Mouse (Mus musculus) heart, embryonic 14.5 days (tissue): ENCODE results near the gene Cck. TPM values are rescaled to one million over a fixed set of nuclear protein-coding genes. Genes with fewer than 3 reads are reported as not detected.

Experiments
- ATAC-seq: fragments of 200-750 bp; cut with Nextera tagmentation; 2 replicates; pipeline ENCODE4 v1.8.0; 2017; ENCODE audit warnings: low read depth, moderate TSS enrichment; ENCODE audit not compliant: insufficient number of reproducible peaks, insufficient read depth, low FRiP score
- H3K27ac ChIP-seq, 2 experiments: fragments of 200-500 bp in 1 of 2; fragments of 300-500 bp in 1 of 2; sonication (generic) in 1 of 2; replicated peaks in 1 of 2; 2 replicates each; pipeline ENCODE4 v1.5.1; 2012 to 2014; ENCODE audit warnings: low read depth in 2 of 2, low read length in 2 of 2, control low read depth in 1 of 2, mild to moderate bottlenecking in 1 of 2, mixed read lengths in 1 of 2; ENCODE audit not compliant: control insufficient read depth in 1 of 2, insufficient read depth in 1 of 2
- H3K27me3 ChIP-seq: fragments of 300-500 bp; sonication (generic); 2 replicates; pipeline ENCODE4 v1.6.1; 2014; ENCODE audit warnings: mild to moderate bottlenecking, low read length, control low read depth; ENCODE audit not compliant: control insufficient read depth, insufficient read depth
- H3K36me3 ChIP-seq: fragments of 300-500 bp; sonication (generic); 2 replicates; pipeline ENCODE4 v1.6.1; 2014; ENCODE audit warnings: mild to moderate bottlenecking, control low read depth, low read length, mixed read lengths; ENCODE audit not compliant: control insufficient read depth, insufficient read depth
- H3K4me1 ChIP-seq, 2 experiments: fragments of 200-500 bp in 1 of 2; fragments of 300-500 bp in 1 of 2; sonication (generic) in 1 of 2; 2 replicates each; pipeline ENCODE4 v1.6.1; 2012 to 2014; ENCODE audit warnings: low read length in 2 of 2, control low read depth in 1 of 2, mixed read lengths in 1 of 2; ENCODE audit not compliant: control insufficient read depth in 2 of 2, insufficient read depth in 2 of 2
- H3K4me2 ChIP-seq: fragments of 300-500 bp; sonication (generic); 2 replicates; pipeline ENCODE4 v1.6.1; 2014; ENCODE audit warnings: mild to moderate bottlenecking, low read length
- H3K4me3 ChIP-seq, 2 experiments: fragments of 200-500 bp in 1 of 2; fragments of 300-500 bp in 1 of 2; sonication (generic) in 1 of 2; 2 replicates each; pipeline ENCODE4 v1.5.1; 2012 to 2014; ENCODE audit warnings: low read length in 2 of 2, mild to moderate bottlenecking in 2 of 2, control low read depth in 1 of 2, low read depth in 1 of 2, moderate library complexity in 1 of 2; ENCODE audit not compliant: control insufficient read depth in 1 of 2, insufficient read depth in 1 of 2
- H3K9ac ChIP-seq: fragments of 300-500 bp; sonication (generic); 2 replicates; pipeline ENCODE4 v1.6.1; 2014; ENCODE audit warnings: mild to moderate bottlenecking, low read length
- H3K9me3 ChIP-seq: fragments of 300-500 bp; sonication (generic); 2 replicates; pipeline ENCODE4 v1.6.1; 2016; ENCODE audit warnings: low read length, control low read depth; ENCODE audit not compliant: control insufficient read depth
- WGBS: fragments of 180-500 bp; shearing (Covaris S2); extraction: QIAGEN DNeasy Blood & Tissue Kit; methylation state at CpG from one replicate; pipeline ENCODE4 v1.1.7; 2014; 5-methylcytosine and 5-hydroxymethylcytosine counted together
- polyA plus RNA-seq: library from polyadenylated mRNA; unstranded; fragments of >200 nt; fragmentation: Nextera tagmentation; extraction: Ambion mirVana; gene quantifications from 2 replicates; pipeline ENCODE4 v1.2.1, GENCODE M21; 2014

Gene Cck
- polyA plus RNA-seq, 1 experiment from 2014 or later, result 0.72 TPM

DNA sequence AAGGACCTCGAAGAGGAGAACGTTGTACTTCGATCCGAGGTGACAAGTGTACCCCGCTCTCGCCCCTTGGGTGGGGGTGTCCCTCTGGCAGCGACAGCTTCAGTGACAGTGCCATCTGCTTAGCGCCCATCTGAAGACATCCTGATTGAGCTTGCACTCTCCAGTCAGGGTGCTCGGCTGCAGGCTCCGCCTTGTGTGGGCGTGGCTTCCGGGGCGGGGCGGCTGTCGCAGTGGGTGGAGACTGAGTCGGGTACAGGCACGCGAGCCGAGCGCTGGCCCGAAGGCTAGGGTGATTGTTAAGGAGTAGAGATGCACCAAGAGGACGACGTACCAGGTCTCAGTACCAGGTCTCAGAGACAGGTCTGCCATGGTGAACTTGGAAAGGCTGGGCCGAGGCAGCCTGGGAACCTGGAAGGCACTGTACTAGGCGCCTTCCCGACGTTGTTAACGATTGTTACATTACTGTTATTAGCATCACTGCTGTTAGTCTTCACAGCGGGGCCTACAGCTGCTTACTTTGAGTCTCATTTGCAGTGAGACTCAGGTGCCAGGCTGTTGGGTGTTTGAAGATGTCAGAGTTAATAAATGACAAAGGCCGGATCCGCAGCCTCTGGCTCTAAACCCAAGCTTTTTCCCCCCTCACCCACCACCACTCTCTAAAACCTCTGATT lies 51.7 kb downstream of the Cck start:
- no peak for ATAC-seq
- H3K4me3 ChIP-seq, result no peak overlapping the region

DNA sequence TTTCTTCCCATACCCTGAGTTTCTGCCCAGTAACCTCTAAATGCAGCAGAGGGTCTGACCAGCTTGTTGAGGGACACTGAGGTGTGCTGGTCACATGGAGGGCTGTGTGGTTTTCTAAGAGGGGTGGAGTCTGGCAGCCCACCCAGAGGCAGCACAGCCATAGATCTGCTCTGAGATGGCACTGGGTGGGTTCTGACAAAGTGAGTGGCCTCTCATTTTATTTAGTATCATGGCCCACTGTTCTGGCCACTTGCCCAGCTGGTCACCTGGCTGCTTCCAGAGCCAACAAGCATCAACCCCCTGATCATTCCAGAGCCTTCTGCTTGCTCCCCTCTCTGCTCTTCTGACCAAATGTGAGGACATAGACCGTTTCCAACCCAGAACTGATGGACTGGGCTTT lies 53.3 kb downstream of the Cck start:
- Histone ChIP-seq H3K9ac (no peak overlapping the region), H3K9me3 (no peaks in the 10 kb centered on the region), H3K27ac (no peak overlapping the region), H3K4me3 (no peak overlapping the region), H3K4me2 (no peak overlapping the region), H3K4me1 (peaks cover 0 to 6% of the 10 kb centered on the region in 2 experiments; a peak in 2 of 4 replicates), H3K36me3 (peaks cover 61% of the 10 kb centered on the region), H3K27me3 (no peaks in the 10 kb centered on the region)
- WGBS, result 80% methylated on average over 1 of the region's 1 CpGs
- ATAC-seq, result no peak

More for the DNA sequence above, 51.7 kb downstream of the Cck start:
- 0 out of 4 replicates have a peak, but pooled peaks cover 0 to 4% of the 10 kb centered on the region in 2 experiments for H3K4me1 ChIP-seq
- H3K27me3 ChIP-seq, result no peaks in the 10 kb centered on the region
- no peaks in the 10 kb centered on the region for H3K9me3 ChIP-seq
- H3K4me2 ChIP-seq, result no peak overlapping the region
- no peak overlapping the region for H3K27ac ChIP-seq
- 77% methylated on average over 31 of the region's 31 CpGs for WGBS
- peaks cover 78% of the 10 kb centered on the region for H3K36me3 ChIP-seq
- H3K9ac ChIP-seq, result no peak overlapping the region

Other genes with a start within 250 kb of the Cck start
- 87.5 and 95.4 TPM in 2 replicates for gene Ulk4, start 218.5 kb downstream of the Cck start, polyA plus RNA-seq
- gene Trak1, start 198.2 kb downstream of the Cck start, polyA plus RNA-seq, result 41.3 and 42.1 TPM in 2 replicates
- not detected in 2 replicates for gene Lyzl4, start 146.4 kb upstream of the Cck start, polyA plus RNA-seq
- gene Vipr1, start 147.0 kb upstream of the Cck start, polyA plus RNA-seq, result 0.11 and 0.16 TPM in 2 replicates
- 4.4 and 4.9 TPM in 2 replicates for gene Sec22c, start 209.8 kb upstream of the Cck start, polyA plus RNA-seq
- 227 and 237 TPM in 2 replicates for gene Ss18l2, start 214.6 kb upstream of the Cck start, polyA plus RNA-seq
- gene Nktr, start 223.5 kb upstream of the Cck start, polyA plus RNA-seq, result 48.7 and 50.4 TPM in 2 replicates